In genomic region chr7:118914561-118915165, GRCm38 (mm10) we compare ENCODE assay signal across 14 mouse cellular contexts. TPM values are rescaled to one million over a fixed set of nuclear protein-coding genes. Genes with fewer than 3 reads are reported as not detected.
DNase-seq lines count a peak whose midpoint lies in the region; TF ChIP-seq lines count a peak whose summit lies in the region.
"Had no signal": no experiment of that assay in that cellular context is flagged by ENCODE, and none has a peak within 500 bp of the region (broad histone marks: within the 10 kb centered on the region; RNA-seq: fewer than 3 reads in every experiment).

No protein-coding gene starts in this region.

- no peak for TF ChIP-seq POLR2A in lung, adult 2 months (IDR thresholded peaks at IDR 0.05; ENCODE audit: borderline replicate concordance, extremely low read depth, low read depth, low read length)

- no peak overlapping the region for H3K27ac ChIP-seq in gastrocnemius, adult 2 months
- H3K27ac ChIP-seq: limb, embryonic 10.5 days; liver, embryonic 12.5 days; macrophage; midbrain, embryonic 13.5 days had no signal

- peak; percentile 43 for DNase-seq in gastrocnemius, adult 2 months
- DNase-seq in gastrocnemius, postnatal 4 days (ENCODE audit: low spot score in 2 of 2): no peak
- DNase-seq in lung, adult 2 months: no peak
- DNase-seq in lung, postnatal 4 days: no peak
- DNase-seq in cerebellum, adult 9-10 months: peak; percentile 41
- DNase-seq in kidney, adult 11 months: no peak
- no peak for DNase-seq in urinary bladder, adult 2 months (ENCODE audit: low spot score)
- DNase-seq: gastrocnemius, postnatal 10 days; kidney, postnatal 36 days; thymus, postnatal 4 days had no signal

- intact Hi-C loops in gastrocnemius, adult 2 months (cut with DNase I): loop anchor here (2.0 kb wide), 1 partner anchor 82 kb away; no protein-coding TSS in a partner anchor

- H3K4me3 ChIP-seq in gastrocnemius, adult 2 months: no peak overlapping the region
- H3K4me3 ChIP-seq in lung, adult 2 months (replicated peaks; ENCODE audit: extremely low read depth, low read depth, low read length): no peak overlapping the region
- H3K4me3 ChIP-seq: limb, embryonic 10.5 days; liver, embryonic 12.5 days; midbrain, embryonic 13.5 days had no signal

- 65% methylated on average over 7 of the region's 7 CpGs for WGBS in lung, adult 2 months

- TF ChIP-seq CTCF in gastrocnemius, adult 2 months (IDR thresholded peaks at IDR 0.05): peak; percentile 55
- peak; percentile 50; the same call in 1 of the 2 replicates for TF ChIP-seq CTCF in lung, adult 2 months (IDR thresholded peaks at IDR 0.05; ENCODE audit: insufficient read depth, low read length)

- H3K4me1 ChIP-seq in lung, adult 2 months (ENCODE audit: control insufficient read depth, insufficient read depth, low read length): no peaks in the 10 kb centered on the region
- H3K4me1 ChIP-seq: limb, embryonic 10.5 days; liver, embryonic 12.5 days had no signal

RNA-seq across cellular contexts. Expression of gene Knop1, which starts 58.6 kb away (rescaled TPM):
- 10 to 100 TPM; 24.5 to 27.3 TPM for total RNA-seq in gastrocnemius, adult 2 months (2021)
- 10 to 100 TPM; 32.5 to 35.2 TPM for total RNA-seq in gastrocnemius, postnatal 4 days (2021)
- polyA plus RNA-seq in lung, adult 2 months (2012; rRNA removed): 5.5 and 9.5 TPM in 2 replicates
- 19.2 and 22.0 TPM in 2 replicates for polyA plus RNA-seq in urinary bladder, adult 2 months (2012; rRNA removed)

RNA-seq across cellular contexts. Expression of gene Iqck, which starts 59.1 kb away (rescaled TPM):
- total RNA-seq in gastrocnemius, adult 2 months (2021): under 1 TPM; 0.22 to 0.23 TPM
- total RNA-seq in gastrocnemius, postnatal 4 days (2021): 1 to 10 TPM in 1 of 2 experiments, under 1 TPM in 1; 0.73 to 1.6 TPM
- 4.6 and 4.8 TPM in 2 replicates for polyA plus RNA-seq in lung, adult 2 months (2012; rRNA removed)
- polyA plus RNA-seq in urinary bladder, adult 2 months (2012; rRNA removed): 2.8 and 4.3 TPM in 2 replicates

Comparison
In these comparisons a context has a peak if more than half of its experiments do, and no peak if none do; other contexts are left out.
1. DNase-seq: peak in gastrocnemius, adult 2 months (single experiment) and cerebellum, adult 9-10 months (single experiment); none in gastrocnemius, postnatal 4 days (0 of 2), lung, adult 2 months (single experiment), lung, postnatal 4 days (0 of 2), kidney, adult 11 months (single experiment) and urinary bladder, adult 2 months (single experiment).